Mouse (Mus musculus) MEL (cell line): ENCODE data around the gene Atrip. TPM values are rescaled to one million over a fixed set of nuclear protein-coding genes. Genes with fewer than 3 reads are reported as not detected.

Experiments used
- DNase-seq: peaks from one replicate; pipeline ENCODE4 v3.0.0; 2011; ENCODE audit warnings: low read depth, low spot score
- H3K27ac ChIP-seq: 2 replicates; pipeline ENCODE4 v1.5.1; 2012; ENCODE audit warnings: low read depth, mild to moderate bottlenecking, control low read depth, low read length, moderate library complexity; ENCODE audit not compliant: control insufficient read depth
- H3K27me3 ChIP-seq, 2 experiments: fragments of 150-350 bp in 1 of 2; sonication (generic) in 1 of 2; 2 replicates each; pipeline ENCODE4 v1.6.1; 2012; ENCODE audit warnings: low read length in 2 of 2, mild to moderate bottlenecking in 2 of 2, improper control_type of control experiment in 1 of 2, moderate library complexity in 1 of 2; ENCODE audit not compliant: insufficient read depth in 2 of 2, control insufficient read depth in 1 of 2
- H3K36me3 ChIP-seq, 2 experiments: 2 replicates each; pipeline ENCODE4 v1.6.1; 2012 to 2014; ENCODE audit warnings: low read length in 2 of 2, improper control_type of control experiment in 1 of 2, inconsistent platforms in 1 of 2, mild to moderate bottlenecking in 1 of 2; ENCODE audit not compliant: insufficient read depth in 2 of 2, control insufficient read depth in 1 of 2
- H3K4me1 ChIP-seq, 2 experiments: fragments of 150-350 bp in 1 of 2; sonication (generic) in 1 of 2; 2 replicates each; pipeline ENCODE4 v1.6.1; 2012; ENCODE audit warnings: low read length in 2 of 2, improper control_type of control experiment in 1 of 2, mild to moderate bottlenecking in 1 of 2; ENCODE audit not compliant: insufficient read depth in 2 of 2, control insufficient read depth in 1 of 2
- H3K4me3 ChIP-seq, 2 experiments: fragments of 150-350 bp in 1 of 2; sonication (generic) in 1 of 2; 2 replicates each; pipeline ENCODE4 v1.5.1; 2012; ENCODE audit warnings: low read depth in 2 of 2, low read length in 2 of 2, mild to moderate bottlenecking in 2 of 2, moderate library complexity in 2 of 2, control low read depth in 1 of 2, improper control_type of control experiment in 1 of 2; ENCODE audit not compliant: control insufficient read depth in 1 of 2, insufficient read depth in 1 of 2
- H3K79me2 ChIP-seq: 2 replicates; pipeline ENCODE4 v1.6.1; 2012; ENCODE audit warnings: mild to moderate bottlenecking, low read length, moderate library complexity; ENCODE audit not compliant: control insufficient read depth, poor library complexity, insufficient read depth
- H3K9ac ChIP-seq: 2 replicates; pipeline ENCODE4 v1.6.1; 2012; ENCODE audit warnings: low read depth, mild to moderate bottlenecking, control low read depth, low read length, moderate library complexity; ENCODE audit not compliant: control insufficient read depth, poor library complexity, severe bottlenecking
- H3K9me3 ChIP-seq: fragments of 150-350 bp; sonication (generic); replicated peaks from 2 replicates; pipeline ENCODE4 v1.6.1; 2012; ENCODE audit warnings: mild to moderate bottlenecking, low read length, improper control_type of control experiment, moderate library complexity; ENCODE audit not compliant: insufficient read depth
- ELF1 ChIP-seq: IDR thresholded peaks from 2 replicates; pipeline ENCODE4 v1.6.1; 2014; ENCODE audit warnings: low read depth, mild to moderate bottlenecking, inconsistent platforms, low read length, improper control_type of control experiment, moderate library complexity
- GABPA ChIP-seq: IDR thresholded peaks from 2 replicates; pipeline ENCODE4 v1.6.1; 2012; ENCODE audit warnings: low read depth, mild to moderate bottlenecking, inconsistent platforms, low read length, improper control_type of control experiment, moderate library complexity
- GATA1 ChIP-seq: IDR thresholded peaks from 2 replicates; pipeline ENCODE4 v1.6.1; 2011; ENCODE audit warnings: low read depth, low read length, improper control_type of control experiment
- HCFC1 ChIP-seq: IDR thresholded peaks from 2 replicates; pipeline ENCODE4 v1.6.1; 2012; ENCODE audit warnings: low read depth, mild to moderate bottlenecking, inconsistent platforms, low read length, improper control_type of control experiment, moderate library complexity
- JUND ChIP-seq: IDR thresholded peaks from 2 replicates; pipeline ENCODE4 v1.6.1; 2011; ENCODE audit warnings: low read depth, mild to moderate bottlenecking, improper control_type of control experiment, low read length
- MEF2A ChIP-seq: IDR thresholded peaks from 2 replicates; pipeline ENCODE4 v1.6.1; 2014; ENCODE audit warnings: low read depth, mild to moderate bottlenecking, inconsistent platforms, low read length, improper control_type of control experiment; ENCODE audit not compliant: poor library complexity, insufficient replicate concordance, severe bottlenecking; ENCODE audit errors: extremely low read depth
- MYB ChIP-seq: IDR thresholded peaks from 2 replicates; pipeline ENCODE4 v1.6.1; 2011; ENCODE audit warnings: mild to moderate bottlenecking, low read depth, low read length, improper control_type of control experiment
- NELFE ChIP-seq: IDR thresholded peaks from 2 replicates; pipeline ENCODE4 v1.6.1; 2011; ENCODE audit warnings: low read depth, low read length, improper control_type of control experiment
- RAD21 ChIP-seq: IDR thresholded peaks from 2 replicates; pipeline ENCODE4 v1.6.1; 2011; ENCODE audit warnings: mild to moderate bottlenecking, low read depth, low read length, improper control_type of control experiment
- SIN3A ChIP-seq: IDR thresholded peaks from 2 replicates; pipeline ENCODE4 v1.6.1; 2012; ENCODE audit warnings: low read length, improper control_type of control experiment, inconsistent platforms
- SMC3 ChIP-seq: IDR thresholded peaks from 2 replicates; pipeline ENCODE4 v1.6.1; 2011; ENCODE audit warnings: low read depth, low read length, improper control_type of control experiment
- ZC3H11A ChIP-seq: IDR thresholded peaks from 2 replicates; pipeline ENCODE4 v1.6.1; 2012; ENCODE audit warnings: low read depth, mild to moderate bottlenecking, inconsistent platforms, low read length, improper control_type of control experiment
- polyA plus RNA-seq, 2 experiments: library from polyadenylated mRNA; stranded (reverse) in 1 of 2; unstranded in 1 of 2; fragments of >175 nt in 1 of 2; fragments of >200 nt in 1 of 2; gene quantifications; 2 replicates each; pipeline versions ENCODE4 v1.2.1 to v1.2.4; 2012; ENCODE audit warnings: low replicate concordance in 2 of 2, low read depth in 1 of 2; ENCODE audit not compliant: insufficient read length in 2 of 2, insufficient read depth in 1 of 2, missing spikeins in 1 of 2
- total RNA-seq: library from RNA; depleted of rRNA; stranded (reverse); fragments of 300-350 nt; gene quantifications from 2 replicates; pipeline ENCODE4 v1.2.3, GENCODE M21; 2012

Gene Atrip
- total and polyA plus RNA-seq, 3 experiments: 18.4 to 35.3 TPM; not detected in 1

GRCm38 (mm10) chr9:109110240-109110639 is 36.3 kb upstream of the Atrip start:
- no peak overlapping the region for H3K9ac ChIP-seq
- no peaks in the 10 kb centered on the region; a peak in 1 of 4 replicates for H3K27me3 ChIP-seq
- H3K9me3 ChIP-seq: no peaks in the 10 kb centered on the region
- H3K4me1 ChIP-seq: no peaks in the 10 kb centered on the region
- TF ChIP-seq JUND: no peak
- no peak for TF ChIP-seq ZC3H11A
- TF ChIP-seq RAD21: no peak
- no peak for TF ChIP-seq GATA1
- DNase-seq: no peak
- no peak overlapping the region for H3K4me3 ChIP-seq
- H3K79me2 ChIP-seq: no peaks in the 10 kb centered on the region
- no peaks in the 10 kb centered on the region for H3K36me3 ChIP-seq
- H3K27ac ChIP-seq: no peak overlapping the region

DNA sequence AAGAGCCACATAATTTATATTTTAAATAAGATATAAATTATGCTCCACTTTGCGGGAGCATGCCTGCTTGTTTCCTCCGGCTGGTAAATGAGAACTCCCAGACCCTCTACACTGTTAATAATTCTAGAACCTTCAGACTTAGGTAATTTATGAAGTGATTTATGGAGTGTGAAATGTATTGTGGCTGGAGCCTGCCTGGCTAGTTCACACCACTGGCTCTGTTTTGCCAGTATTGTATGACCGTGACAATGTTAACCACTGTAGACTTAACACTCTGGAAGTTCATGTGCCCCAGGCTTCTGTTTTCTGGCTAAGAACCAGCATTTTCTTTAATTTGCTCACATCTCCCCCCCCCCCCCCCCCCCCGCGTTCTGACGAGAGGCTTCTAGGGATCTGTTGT is 33.4 kb upstream of the Atrip start:
- Histone ChIP-seq H3K4me1 (no peaks in the 10 kb centered on the region), H3K27me3 (no peaks in the 10 kb centered on the region), H3K9me3 (no peaks in the 10 kb centered on the region), H3K9ac (no peak overlapping the region), H3K27ac (no peak overlapping the region), H3K4me3 (no peak overlapping the region), H3K79me2 (no peaks in the 10 kb centered on the region), H3K36me3 (no peaks in the 10 kb centered on the region)
- TF ChIP-seq GATA1 (no peak), NELFE (no peak), GABPA (no peak), HCFC1 (no peak)
- DNase-seq: no peak

- Histone ChIP-seq H3K27ac (no peak overlapping the region), H3K27me3 (no peaks in the 10 kb centered on the region), H3K9me3 (no peaks in the 10 kb centered on the region), H3K9ac (no peak overlapping the region), H3K4me1 (no peaks in the 10 kb centered on the region), H3K36me3 (no peaks in the 10 kb centered on the region), H3K4me3 (no peak overlapping the region), H3K79me2 (no peaks in the 10 kb centered on the region)
- DNase-seq: no peak
- TF ChIP-seq SIN3A (no peak), MEF2A (no peak), SMC3 (no peak), ELF1 (no peak), GATA1 (no peak), MYB (no peak)
Measured at GRCm38 (mm10) chr9:109105648-109106047, 31.7 kb upstream of the Atrip start.
